Mouse (Mus musculus): ENCODE measurements around the gene CT030661.1. TPM values are rescaled to one million over a fixed set of nuclear protein-coding genes. Genes with fewer than 3 reads are reported as not detected.
"Not testable (repeated sequence)": the region's sequence is repeated elsewhere in the genome, so short reads cannot be mapped to it uniquely, and the experiment has no call there.

Gene CT030661.1
- polyA plus RNA-seq (2012): 0.01 and 0.02 TPM in 2 replicates

GRCm38 (mm10) chr17:22314730-22315226 lies at the start of gene CT030661.1:
TSS of gene CT030661.1 (minus strand) at chr17:22314837.
- not testable (repeated sequence) for H3K4me1 ChIP-seq (ENCODE audit: control insufficient read depth); H3K27me3 ChIP-seq (ENCODE audit: control insufficient read depth); H3K36me3 ChIP-seq (ENCODE audit: control insufficient read depth); H3K9me3 ChIP-seq (ENCODE audit: control insufficient read depth, low read length)
- peak within 1 kb of the TSS; percentile 65 for H3K4me3 ChIP-seq (replicated peaks)

- peaks cover 15% of the 10 kb centered on the region for H3K36me3 ChIP-seq (ENCODE audit: control insufficient read depth)
- TF ChIP-seq GATA1 (IDR thresholded peaks at IDR 0.05; ENCODE audit: low read length) (no peak), TAL1 (IDR thresholded peaks at IDR 0.05; ENCODE audit: low read length) (no peak)
- H3K4me1 ChIP-seq (ENCODE audit: control insufficient read depth): peaks cover 21% of the 10 kb centered on the region
- peaks cover 19% of the 10 kb centered on the region for H3K9me3 ChIP-seq (ENCODE audit: control insufficient read depth, low read length)
- H3K4me3 ChIP-seq (replicated peaks): no peak overlapping the region
- no peaks in the 10 kb centered on the region for H3K27me3 ChIP-seq (ENCODE audit: control insufficient read depth)
Observed at GRCm38 (mm10) chr17:22363895-22364294, 49.3 kb upstream of the CT030661.1 start.

GRCm38 (mm10) chr17:22361101-22361781 lies 46.6 kb upstream of the CT030661.1 start, which contains the start of the genes Zfp944 and Zfp758:
TSS of gene Zfp944 (minus strand) at chr17:22361400.
TSS of gene Zfp758 (plus strand) at chr17:22361453.
- H3K36me3 ChIP-seq (ENCODE audit: control insufficient read depth): peaks cover 20% of the 10 kb centered on the region
- peak within 1 kb of the TSS; percentile 67 for H3K4me3 ChIP-seq (replicated peaks)
- not testable (repeated sequence) for H3K27me3 ChIP-seq (ENCODE audit: control insufficient read depth)
- peaks cover 21% of the 10 kb centered on the region for H3K4me1 ChIP-seq (ENCODE audit: control insufficient read depth)
- peaks cover 11% of the 10 kb centered on the region for H3K9me3 ChIP-seq (ENCODE audit: control insufficient read depth, low read length)

- H3K4me3 ChIP-seq (replicated peaks): peak overlapping the region; percentile 63
Observed at GRCm38 (mm10) chr17:22360572-22360971, 45.9 kb upstream of the CT030661.1 start.

GRCm38 (mm10) chr17:22352794-22353193 lies 38.2 kb upstream of the CT030661.1 start:
- Histone ChIP-seq H3K27me3 (ENCODE audit: control insufficient read depth) (no peaks in the 10 kb centered on the region), H3K9me3 (ENCODE audit: control insufficient read depth, low read length) (no peaks in the 10 kb centered on the region), H3K4me1 (ENCODE audit: control insufficient read depth) (no peaks in the 10 kb centered on the region), H3K4me3 (replicated peaks) (no peak overlapping the region), H3K36me3 (ENCODE audit: control insufficient read depth) (peaks cover 11% of the 10 kb centered on the region)
- TF ChIP-seq TAL1 (IDR thresholded peaks at IDR 0.05; ENCODE audit: low read length) (no peak), GATA1 (IDR thresholded peaks at IDR 0.05; ENCODE audit: low read length) (no peak)

More at GRCm38 (mm10) chr17:22360572-22360971, 45.9 kb upstream of the CT030661.1 start:
- Histone ChIP-seq H3K36me3 (ENCODE audit: control insufficient read depth) (peaks cover 21% of the 10 kb centered on the region), H3K9me3 (ENCODE audit: control insufficient read depth, low read length) (peaks cover 11% of the 10 kb centered on the region), H3K4me1 (ENCODE audit: control insufficient read depth) (peaks cover 21% of the 10 kb centered on the region), H3K27me3 (ENCODE audit: control insufficient read depth) (no peaks in the 10 kb centered on the region)
- TF ChIP-seq TAL1 (IDR thresholded peaks at IDR 0.05; ENCODE audit: low read length) (no peak), GATA1 (IDR thresholded peaks at IDR 0.05; ENCODE audit: low read length) (no peak)

- H3K4me1 ChIP-seq (ENCODE audit: control insufficient read depth); H3K27me3 ChIP-seq (ENCODE audit: control insufficient read depth); H3K9me3 ChIP-seq (ENCODE audit: control insufficient read depth, low read length); H3K36me3 ChIP-seq (ENCODE audit: control insufficient read depth): not testable (repeated sequence)
- H3K4me3 ChIP-seq (replicated peaks): peak overlapping the region; percentile 65
Observed at GRCm38 (mm10) chr17:22315247-22315646, 610 bp upstream of the CT030661.1 start.

- not testable (repeated sequence) for H3K27me3 ChIP-seq (ENCODE audit: control insufficient read depth); H3K9me3 ChIP-seq (ENCODE audit: control insufficient read depth, low read length); H3K36me3 ChIP-seq (ENCODE audit: control insufficient read depth); H3K4me1 ChIP-seq (ENCODE audit: control insufficient read depth)
- peak overlapping the region; percentile 65 for H3K4me3 ChIP-seq (replicated peaks)
Observed at GRCm38 (mm10) chr17:22314219-22314618, 418 bp downstream of the CT030661.1 start.

Other genes starting within 250 kb of the CT030661.1 start
- gene Zfp947, start 148.6 kb downstream of the CT030661.1 start, polyA plus RNA-seq (2012): not detected in 2 replicates
- not detected in 2 replicates for gene Zfp994, start 89.2 kb downstream of the CT030661.1 start, polyA plus RNA-seq (2012)
- gene Zfp944, start 46.6 kb upstream of the CT030661.1 start, polyA plus RNA-seq (2012): 0.03 and 0.07 TPM in 2 replicates
- not detected in 2 replicates for gene Zfp758, start 46.6 kb upstream of the CT030661.1 start, polyA plus RNA-seq (2012)
- 0.22 and 0.34 TPM in 2 replicates for gene Zfp946, start 109.4 kb upstream of the CT030661.1 start, polyA plus RNA-seq (2012)